In the genomic region with DNA sequence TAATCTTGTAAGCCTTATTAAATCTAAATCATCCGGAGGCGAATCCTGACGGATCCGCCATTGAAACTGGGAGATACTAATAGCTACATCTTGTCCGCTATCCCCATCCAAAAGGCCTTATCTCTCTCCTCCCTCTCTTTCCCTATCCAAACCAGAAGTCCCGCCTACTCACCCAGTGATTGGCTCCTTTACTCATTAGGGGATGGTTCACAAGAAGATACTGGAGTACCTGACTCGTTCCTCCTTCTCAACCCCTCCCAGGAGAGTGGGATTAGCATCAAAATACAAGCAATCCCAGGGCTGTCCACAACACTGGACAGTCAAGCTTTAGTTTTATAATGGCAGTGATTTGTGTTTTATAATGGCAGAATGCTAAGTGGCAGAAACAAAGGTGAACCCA, we compare ENCODE assay signal across 26 mouse cellular contexts. TPM values are rescaled to one million over a fixed set of nuclear protein-coding genes. Genes with fewer than 3 reads are reported as not detected.
A peak's percentile ranks its signal among the peaks of the same experiment; 100 is the strongest.
DNase-seq lines count a peak whose midpoint lies in the region; ATAC-seq and TF ChIP-seq lines count a peak whose summit lies in the region.
"Had no signal": no experiment of that assay in that cellular context is flagged by ENCODE, and none has a peak within 500 bp of the region (broad histone marks: within the 10 kb centered on the region; RNA-seq: fewer than 3 reads in every experiment).

No protein-coding gene starts in this region.

- DNase-seq in ES-CJ7 (ENCODE audit: low read depth, low spot score) (peak; percentile 19), R1 (ENCODE audit: low read depth, low spot score) (peak; percentile 61), ZHBTc4 (ENCODE audit: low read depth, low spot score) (peak; percentile 39)
- no peak for DNase-seq in spleen, postnatal 36 days (ENCODE audit: low spot score in 2 of 2)
- no peak for DNase-seq in kidney, adult 9 months
- DNase-seq: adrenal gland, adult 8-10 months; adrenal gland, postnatal 36 days; cerebellum, adult 11-12 months; cerebellum, adult 2 months; cerebellum, adult 9-10 months; cerebellum, postnatal 10 days; cerebellum, postnatal 25 days; forebrain, postnatal 0 days had no signal

- H3K9me3 ChIP-seq in ES-Bruce4 (replicated peaks; ENCODE audit: control insufficient read depth, insufficient read depth, low read length, poor library complexity, severe bottlenecking): no peaks in the 10 kb centered on the region
- H3K9me3 ChIP-seq: embryonic facial prominence, embryonic 10.5 days; embryonic facial prominence, embryonic 12.5 days; forebrain, embryonic 13.5 days; forebrain, embryonic 15.5 days; G1E had no signal

- H3K4me3 ChIP-seq in ES-Bruce4 (ENCODE audit: low read depth, low read length): peak overlapping the region; percentile 39; the same call in 1 of the 2 replicates
- H3K4me3 ChIP-seq: embryonic facial prominence, embryonic 10.5 days; embryonic facial prominence, embryonic 12.5 days; forebrain, embryonic 13.5 days; forebrain, embryonic 15.5 days had no signal

- no peak for ATAC-seq in monocyte, adult 5-6 weeks (replicated peaks; ENCODE audit: insufficient number of reproducible peaks, low FRiP score, low TSS enrichment, poor library complexity, severe bottlenecking)
- ATAC-seq: forebrain, embryonic 13.5 days; forebrain, embryonic 15.5 days; forebrain, postnatal 0 days; Patski had no signal

- H3K36me3 ChIP-seq in ES-Bruce4 (ENCODE audit: control insufficient read depth, insufficient read depth, low read length, poor library complexity, severe bottlenecking): no peaks in the 10 kb centered on the region
- H3K36me3 ChIP-seq: embryonic facial prominence, embryonic 10.5 days; embryonic facial prominence, embryonic 12.5 days; forebrain, embryonic 15.5 days; G1E had no signal

- H3K27ac ChIP-seq in ES-Bruce4 (ENCODE audit: insufficient read depth, low read length): no peak overlapping the region
- H3K27ac ChIP-seq: embryonic facial prominence, embryonic 10.5 days; embryonic facial prominence, embryonic 12.5 days; forebrain, embryonic 13.5 days; forebrain, embryonic 15.5 days had no signal

- TF ChIP-seq CTCF in ES-Bruce4 (IDR thresholded peaks at IDR 0.05; ENCODE audit: low read depth, low read length): no peak

- no peak for TF ChIP-seq POLR2A in ES-Bruce4 (IDR thresholded peaks at IDR 0.05; ENCODE audit: insufficient read depth, low read length)

- H3K27me3 ChIP-seq in ES-Bruce4 (ENCODE audit: control insufficient read depth, insufficient read depth, low read length, poor library complexity, severe bottlenecking): no peaks in the 10 kb centered on the region
- H3K27me3 ChIP-seq: embryonic facial prominence, embryonic 12.5 days; forebrain, embryonic 13.5 days; forebrain, embryonic 15.5 days; Patski had no signal

- TF ChIP-seq EP300 in ES-Bruce4 (IDR thresholded peaks at IDR 0.05; ENCODE audit: insufficient read depth, low read depth, low read length): no peak

- H3K4me1 ChIP-seq in ES-Bruce4 (ENCODE audit: control insufficient read depth, insufficient read depth, low read length): no peaks in the 10 kb centered on the region
- H3K4me1 ChIP-seq: embryonic facial prominence, embryonic 10.5 days; embryonic facial prominence, embryonic 12.5 days; forebrain, embryonic 13.5 days; forebrain, embryonic 15.5 days had no signal

- no peak overlapping the region for H3K9ac ChIP-seq in ES-Bruce4 (ENCODE audit: low read depth, poor library complexity, severe bottlenecking)
- H3K9ac ChIP-seq: embryonic facial prominence, embryonic 12.5 days; forebrain, embryonic 13.5 days; forebrain, embryonic 15.5 days; forebrain, postnatal 0 days had no signal

RNA-seq across cellular contexts. Expression of a gene that starts 11.1 kb away (rescaled TPM):
- polyA plus RNA-seq in ES-Bruce4 (2011; ENCODE audit: insufficient read depth, insufficient read length, low read depth, missing spikeins): not detected in 2 replicates
- 98.1 to 442 TPM (median 354 TPM) in 3 replicates for total RNA-seq in monocyte, adult 5-6 weeks (2017)

RNA-seq across cellular contexts. Expression of a gene that starts 25.6 kb away (rescaled TPM):
- polyA plus RNA-seq in ES-Bruce4 (2011; ENCODE audit: insufficient read depth, insufficient read length, low read depth, missing spikeins): not detected in 2 replicates
- 235 to 1,319 TPM (median 1,123 TPM) in 3 replicates for total RNA-seq in monocyte, adult 5-6 weeks (2017)
- polyA plus RNA-seq: C2C12, Patski had no signal

RNA-seq across cellular contexts. Expression of a gene that starts 37.0 kb away (rescaled TPM):
- not detected in 2 replicates for polyA plus RNA-seq in ES-Bruce4 (2011; ENCODE audit: insufficient read depth, insufficient read length, low read depth, missing spikeins)
- 781 to 2,479 TPM (median 803 TPM) in 3 replicates for total RNA-seq in monocyte, adult 5-6 weeks (2017)
- total RNA-seq: adrenal gland, postnatal 14 days; forebrain, postnatal 0 days had no signal
- polyA plus RNA-seq: embryonic facial prominence, embryonic 10.5 days; forebrain, embryonic 11.5 days; forebrain, embryonic 13.5 days; forebrain, embryonic 15.5 days; G1E had no signal

RNA-seq across cellular contexts. Expression of a gene that starts 45.3 kb away (rescaled TPM):
- not detected in 2 replicates for polyA plus RNA-seq in ES-Bruce4 (2011; ENCODE audit: insufficient read depth, insufficient read length, low read depth, missing spikeins)
- 7.9 to 25.0 TPM (median 9.1 TPM) in 3 replicates for total RNA-seq in monocyte, adult 5-6 weeks (2017)
- total RNA-seq: adrenal gland, adult 8-10 months; adrenal gland, postnatal 14 days; adrenal gland, postnatal 36 days; forebrain, postnatal 0 days; G1E had no signal
- polyA plus RNA-seq: C2C12; cerebellum, adult 2 months; cortical plate, adult 2 months; embryonic facial prominence, embryonic 10.5 days; embryonic facial prominence, embryonic 12.5 days; embryonic facial prominence, embryonic 14.5 days; forebrain, embryonic 11.5 days; forebrain, embryonic 13.5 days; forebrain, embryonic 15.5 days; forebrain, postnatal 0 days; G1E; Patski had no signal

Comparison
In these comparisons a context has a peak if more than half of its experiments do, and no peak if none do; other contexts are left out.
1. DNase-seq: peak in ES-CJ7 (single experiment), R1 (single experiment) and ZHBTc4 (single experiment); none in spleen, postnatal 36 days (0 of 2) and kidney, adult 9 months (single experiment).